Mouse (Mus musculus): ENCODE measurements around the gene Hist1h3b. TPM values are rescaled to one million over a fixed set of nuclear protein-coding genes. Genes with fewer than 3 reads are reported as not detected.
A peak's percentile ranks its signal among the peaks of the same experiment; 100 is the strongest.
"Not testable (repeated sequence)": the region's sequence is repeated elsewhere in the genome, so short reads cannot be mapped to it uniquely, and the experiment has no call there.

The Hist1h3b gene
- total and polyA plus RNA-seq, 2 experiments from 2014 or later, result 0.67 to 254 TPM

GRCm38 (mm10) chr13:23743963-23744362, 8.1 kb upstream of the Hist1h3b start:
- Histone ChIP-seq H3K36me3 (ENCODE audit: insufficient read depth) (no peaks in the 10 kb centered on the region), H3K4me3 (ENCODE audit: low read depth, low read length) (no peak overlapping the region), H3K4me2 (ENCODE audit: low read depth) (no peak overlapping the region), H3K9me3 (ENCODE audit: low read length) (no peaks in the 10 kb centered on the region), H3K9ac (no peak overlapping the region), H3K4me1 (ENCODE audit: insufficient read depth) (peaks cover 6% of the 10 kb centered on the region), H3K27me3 (ENCODE audit: insufficient read depth, low read length) (no peaks in the 10 kb centered on the region), H3K27ac (ENCODE audit: low read depth, low read length) (no peak overlapping the region)
- DNase-seq (no peak), ATAC-seq (no peak)
- no peak for TF ChIP-seq CTCF (IDR thresholded peaks at IDR 0.05; ENCODE audit: low read depth)
- 31% methylated on average over 4 of the region's 4 CpGs for WGBS

GRCm38 (mm10) chr13:23744421-23745380, 7.4 kb upstream of the Hist1h3b start:
- WGBS, result 1% methylated on average over 13 of the region's 36 CpGs
- ATAC-seq, result no peak

GRCm38 (mm10) chr13:23745381-23746161, 6.5 kb upstream of the Hist1h3b start, which contains the start of gene Hist1h3c:
Hist1h3c (minus strand) TSS chr13:23745602.
- no peaks in the 10 kb centered on the region for H3K9me3 ChIP-seq (ENCODE audit: low read length)
- H3K4me3 ChIP-seq (ENCODE audit: low read depth, low read length), result peak within 1 kb of the TSS; percentile 41
- H3K27ac ChIP-seq (ENCODE audit: low read depth, low read length), result peak within 1 kb of the TSS; percentile 94
- H3K27me3 ChIP-seq (ENCODE audit: insufficient read depth, low read length), result no peaks in the 10 kb centered on the region
- H3K4me1 ChIP-seq (ENCODE audit: insufficient read depth), result peaks cover under 1% of the 10 kb centered on the region; the same call in 1 of the 2 replicates
- WGBS, result 1% methylated on average over 22 of the region's 28 CpGs
- DNase-seq (peak; percentile 95), ATAC-seq (peak; percentile 73)
- no peaks in the 10 kb centered on the region for H3K36me3 ChIP-seq (ENCODE audit: insufficient read depth)
- TF ChIP-seq CTCF (IDR thresholded peaks at IDR 0.05; ENCODE audit: low read depth), result no peak
- peak within 1 kb of the TSS; percentile 50 for H3K9ac ChIP-seq
- H3K4me2 ChIP-seq (ENCODE audit: low read depth), result peak within 1 kb of the TSS; percentile 78

More at GRCm38 (mm10) chr13:23744421-23745380, 7.4 kb upstream of the Hist1h3b start:
- Histone ChIP-seq H3K27me3 (ENCODE audit: insufficient read depth, low read length) (no peaks in the 10 kb centered on the region), H3K4me1 (ENCODE audit: insufficient read depth) (peaks cover 6% of the 10 kb centered on the region), H3K27ac (ENCODE audit: low read depth, low read length) (no peak overlapping the region), H3K4me2 (ENCODE audit: low read depth) (peak overlapping the region; percentile 78), H3K9ac (0 out of 2 replicates have a peak overlapping the region, but pooled peaks have one; percentile 22), H3K9me3 (ENCODE audit: low read length) (no peaks in the 10 kb centered on the region), H3K4me3 (ENCODE audit: low read depth, low read length) (peak overlapping the region; percentile 41; the same call in 1 of the 2 replicates), H3K36me3 (ENCODE audit: insufficient read depth) (no peaks in the 10 kb centered on the region)
- DNase-seq, result no peak
- TF ChIP-seq CTCF (IDR thresholded peaks at IDR 0.05; ENCODE audit: low read depth), result no peak

- Histone ChIP-seq H3K27ac (ENCODE audit: low read depth, low read length) (peak within 1 kb of the TSS; percentile 94), H3K4me2 (ENCODE audit: low read depth) (peak within 1 kb of the TSS; percentile 78), H3K9ac (peak within 1 kb of the TSS; percentile 50), H3K4me3 (ENCODE audit: low read depth, low read length) (peak within 1 kb of the TSS; percentile 41)
- peak; percentile 21; the same call in 1 of the 2 replicates for TF ChIP-seq CTCF (IDR thresholded peaks at IDR 0.05; ENCODE audit: low read depth)
- not testable (repeated sequence) for H3K27me3 ChIP-seq (ENCODE audit: insufficient read depth, low read length); H3K4me1 ChIP-seq (ENCODE audit: insufficient read depth); H3K9me3 ChIP-seq (ENCODE audit: low read length); H3K36me3 ChIP-seq (ENCODE audit: insufficient read depth)
- ATAC-seq (peak; percentile 93), DNase-seq (peak; percentile 87)
- under 1% methylated on average over 36 of the region's 58 CpGs for WGBS
These were observed 5.6 kb upstream of the Hist1h3b start, which contains the start of gene Hist1h2bb for GRCm38 (mm10) chr13:23746201-23747080. Hist1h2bb (plus strand) TSS chr13:23746734.

GRCm38 (mm10) chr13:23747081-23747891, 4.8 kb upstream of the Hist1h3b start:
- Histone ChIP-seq H3K4me3 (ENCODE audit: low read depth, low read length) (peak overlapping the region; percentile 41), H3K4me1 (ENCODE audit: insufficient read depth) (no peaks in the 10 kb centered on the region), H3K9me3 (ENCODE audit: low read length) (no peaks in the 10 kb centered on the region), H3K27me3 (ENCODE audit: insufficient read depth, low read length) (no peaks in the 10 kb centered on the region), H3K27ac (ENCODE audit: low read depth, low read length) (peak overlapping the region; percentile 94), H3K9ac (peak overlapping the region; percentile 42), H3K36me3 (ENCODE audit: insufficient read depth) (no peaks in the 10 kb centered on the region), H3K4me2 (ENCODE audit: low read depth) (peak overlapping the region; percentile 78)
- no peak for TF ChIP-seq CTCF (IDR thresholded peaks at IDR 0.05; ENCODE audit: low read depth)
- ATAC-seq, result no peak; the same call in 1 of the 2 replicates
- peak; percentile 11 for DNase-seq
- WGBS, result 1% methylated on average over 9 of the region's 13 CpGs
